Mouse (Mus musculus) ES-Bruce4 (cell line): Measurements from ENCODE around the gene Camta1. TPM values are rescaled to one million over a fixed set of nuclear protein-coding genes. Genes with fewer than 3 reads are reported as not detected.
A peak's percentile ranks its signal among the peaks of the same experiment; 100 is the strongest.

Source experiments
- H3K27ac ChIP-seq: 2 replicates; pipeline ENCODE4 v1.5.1; 2012; ENCODE audit warnings: low read length, inconsistent platforms; ENCODE audit not compliant: insufficient read depth
- H3K27me3 ChIP-seq: 2 replicates; pipeline ENCODE4 v1.6.1; 2012; ENCODE audit warnings: mild to moderate bottlenecking, low read length, inconsistent platforms; ENCODE audit not compliant: control insufficient read depth, poor library complexity, insufficient read depth, severe bottlenecking
- H3K36me3 ChIP-seq: 2 replicates; pipeline ENCODE4 v1.6.1; 2012; ENCODE audit warnings: inconsistent platforms, mild to moderate bottlenecking, low read length, moderate library complexity; ENCODE audit not compliant: control insufficient read depth, poor library complexity, insufficient read depth, severe bottlenecking
- H3K4me1 ChIP-seq: one replicate; pipeline ENCODE4 v1.8.1; 2011; ENCODE audit warnings: low read length; ENCODE audit not compliant: control insufficient read depth, insufficient read depth
- H3K4me3 ChIP-seq: 2 replicates; pipeline ENCODE4 v1.5.1; 2011; ENCODE audit warnings: low read depth, mild to moderate bottlenecking, low read length
- H3K9ac ChIP-seq: 2 replicates; pipeline ENCODE4 v1.6.1; 2012; ENCODE audit warnings: low read depth, mild to moderate bottlenecking, inconsistent platforms; ENCODE audit not compliant: poor library complexity, severe bottlenecking
- H3K9me3 ChIP-seq: replicated peaks from 2 replicates; pipeline ENCODE4 v1.6.1; 2012; ENCODE audit warnings: mild to moderate bottlenecking, low read length, inconsistent platforms; ENCODE audit not compliant: control insufficient read depth, poor library complexity, insufficient read depth, severe bottlenecking
- CTCF ChIP-seq: IDR thresholded peaks from one replicate; pipeline ENCODE4 v1.8.1; 2011; ENCODE audit warnings: low read depth, low read length
- EP300 ChIP-seq: IDR thresholded peaks from 2 replicates; pipeline ENCODE4 v1.6.1; 2011; ENCODE audit warnings: low read depth, low read length; ENCODE audit not compliant: insufficient read depth
- POLR2A ChIP-seq: IDR thresholded peaks from one replicate; pipeline ENCODE4 v1.8.1; 2011; ENCODE audit warnings: low read length; ENCODE audit not compliant: insufficient read depth
- polyA plus RNA-seq: library from polyadenylated mRNA; stranded (reverse); fragments of >200 nt; gene quantifications from 2 replicates; pipeline ENCODE4 v1.2.4, GENCODE M21; 2011; ENCODE audit warnings: low read depth; ENCODE audit not compliant: missing spikeins, insufficient read depth, insufficient read length

The Camta1 gene
- polyA plus RNA-seq, 1 experiment, result 85.3 TPM

DNA sequence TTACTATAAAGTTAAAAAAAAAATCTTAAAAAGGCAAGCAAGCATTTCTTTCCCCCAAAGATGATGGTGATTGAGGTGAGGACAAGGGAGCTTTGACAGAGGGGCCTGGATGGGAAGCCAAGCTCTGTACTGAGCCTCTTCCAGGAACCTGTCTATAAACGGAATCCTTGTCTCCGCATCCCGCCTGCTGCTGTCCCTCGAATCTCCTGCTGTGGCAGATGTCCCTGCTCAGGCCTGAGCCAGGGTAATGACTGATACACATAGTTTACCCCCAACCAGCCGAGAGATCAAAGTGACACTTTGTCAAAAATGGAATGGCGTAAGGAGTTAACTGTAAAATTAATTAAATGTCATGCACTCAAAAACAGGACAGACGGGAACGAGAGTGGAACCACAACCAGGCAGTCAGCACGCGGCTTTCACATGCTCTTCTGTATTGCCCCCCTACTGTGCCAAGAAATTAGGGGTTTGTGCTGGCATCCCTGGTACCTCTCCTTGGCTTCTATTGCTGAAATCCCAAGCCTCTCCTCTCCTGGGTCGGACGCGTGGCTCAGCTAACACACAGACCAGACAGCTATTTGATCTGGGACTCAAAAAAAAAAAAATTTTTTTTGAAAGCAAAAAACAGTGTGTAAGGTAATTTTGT, 37.0 kb upstream of the Camta1 start:
- Histone ChIP-seq H3K4me3 (no peak overlapping the region), H3K9me3 (no peaks in the 10 kb centered on the region), H3K36me3 (no peaks in the 10 kb centered on the region), H3K27ac (no peak overlapping the region), H3K9ac (no peak overlapping the region), H3K27me3 (no peaks in the 10 kb centered on the region), H3K4me1 (peaks cover 4% of the 10 kb centered on the region)
- TF ChIP-seq POLR2A (no peak), CTCF (no peak), EP300 (no peak)

GRCm38 (mm10) chr4:151897069-151897617, 35.5 kb upstream of the Camta1 start:
- H3K27ac ChIP-seq, result no peak overlapping the region
- H3K9ac ChIP-seq, result no peak overlapping the region
- H3K36me3 ChIP-seq, result no peaks in the 10 kb centered on the region
- TF ChIP-seq POLR2A (no peak), EP300 (no peak), CTCF (peak; percentile 16)
- H3K4me3 ChIP-seq, result no peak overlapping the region
- H3K9me3 ChIP-seq, result no peaks in the 10 kb centered on the region
- H3K27me3 ChIP-seq, result no peaks in the 10 kb centered on the region
- H3K4me1 ChIP-seq, result no peaks in the 10 kb centered on the region

DNA sequence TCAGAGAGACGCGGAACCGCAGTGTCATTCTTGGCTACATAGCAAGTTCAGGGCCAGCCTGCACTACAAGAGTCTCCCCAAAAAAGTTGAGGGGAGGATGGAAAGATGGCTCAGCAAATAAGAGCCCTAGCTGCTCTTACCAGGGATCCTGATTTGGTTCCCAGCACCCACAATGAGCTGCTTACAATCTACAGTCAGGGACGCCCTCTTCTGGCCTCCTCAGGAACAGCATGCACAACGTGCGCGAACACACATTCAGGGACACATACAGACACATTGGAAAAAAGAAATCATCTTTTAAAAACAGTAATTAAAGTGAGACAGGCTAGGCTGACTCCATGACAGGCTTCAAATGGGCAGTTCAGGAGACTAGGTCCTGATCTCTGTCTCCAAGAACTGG, 33.9 kb upstream of the Camta1 start:
- Histone ChIP-seq H3K4me3 (no peak overlapping the region), H3K27ac (no peak overlapping the region), H3K4me1 (no peaks in the 10 kb centered on the region), H3K36me3 (no peaks in the 10 kb centered on the region), H3K9me3 (no peaks in the 10 kb centered on the region), H3K27me3 (no peaks in the 10 kb centered on the region), H3K9ac (no peak overlapping the region)
- peak; percentile 45 for TF ChIP-seq CTCF
- TF ChIP-seq POLR2A, result no peak

DNA sequence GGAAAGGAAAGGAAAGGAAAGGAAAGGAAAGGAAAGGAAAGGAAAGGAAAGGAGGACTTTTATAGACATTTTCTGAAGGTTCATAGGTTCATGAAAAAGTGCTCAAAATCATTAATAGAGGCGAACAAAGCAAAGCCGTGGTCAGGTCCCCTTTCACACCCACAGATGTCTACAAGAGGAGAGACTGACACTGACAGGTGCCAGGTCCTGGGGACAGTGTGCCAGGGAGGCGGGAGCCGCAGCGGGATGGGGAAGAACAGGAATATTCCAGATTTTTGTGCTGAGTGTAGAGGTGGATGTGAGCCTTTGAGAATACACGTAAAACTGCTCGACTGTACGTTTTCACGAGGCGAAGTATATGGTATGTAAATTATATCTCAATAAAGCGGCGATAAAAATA, 33.2 kb upstream of the Camta1 start:
- H3K27me3 ChIP-seq, result no peaks in the 10 kb centered on the region
- H3K9me3 ChIP-seq, result no peaks in the 10 kb centered on the region
- H3K4me1 ChIP-seq, result no peaks in the 10 kb centered on the region
- H3K4me3 ChIP-seq, result no peak overlapping the region
- TF ChIP-seq EP300, result no peak
- TF ChIP-seq POLR2A, result no peak
- no peak for TF ChIP-seq CTCF
- H3K9ac ChIP-seq, result no peak overlapping the region
- H3K36me3 ChIP-seq, result no peaks in the 10 kb centered on the region
- H3K27ac ChIP-seq, result no peak overlapping the region

- Histone ChIP-seq H3K9me3 (no peaks in the 10 kb centered on the region), H3K27me3 (no peaks in the 10 kb centered on the region), H3K4me1 (no peaks in the 10 kb centered on the region), H3K9ac (no peak overlapping the region), H3K36me3 (no peaks in the 10 kb centered on the region), H3K4me3 (no peak overlapping the region), H3K27ac (no peak overlapping the region)
- no peak for TF ChIP-seq EP300
- no peak for TF ChIP-seq POLR2A
- TF ChIP-seq CTCF, result peak; percentile 43
Observed at GRCm38 (mm10) chr4:151893241-151893640, 31.6 kb upstream of the Camta1 start.

GRCm38 (mm10) chr4:151881590-151881989, 19.9 kb upstream of the Camta1 start:
- Histone ChIP-seq H3K4me3 (peak overlapping the region; percentile 34), H3K9ac (no peak overlapping the region), H3K4me1 (no peaks in the 10 kb centered on the region), H3K27me3 (no peaks in the 10 kb centered on the region), H3K27ac (no peak overlapping the region), H3K36me3 (no peaks in the 10 kb centered on the region), H3K9me3 (no peaks in the 10 kb centered on the region)
- TF ChIP-seq POLR2A (no peak), CTCF (no peak), EP300 (no peak)
